Mouse (Mus musculus) cerebellum, adult 8-10 months (tissue): ENCODE measurements around the gene Acsf2.

Source experiments
- DNase-seq: peaks from one replicate; pipeline ENCODE4 v3.0.0; 2022

Gene Acsf2

GRCm38 (mm10) chr11:94597319-94597718, 4.4 kb downstream of the Acsf2 start:
- no peak for DNase-seq

- DNase-seq = no peak
Measured at GRCm38 (mm10) chr11:94596311-94596852, 5.3 kb downstream of the Acsf2 start.

GRCm38 (mm10) chr11:94587511-94587910, 14.2 kb downstream of the Acsf2 start:
- DNase-seq = no peak

GRCm38 (mm10) chr11:94585091-94585490, 16.6 kb downstream of the Acsf2 start:
- no peak for DNase-seq

- no peak for DNase-seq
Measured at GRCm38 (mm10) chr11:94580111-94580740, 21.4 kb downstream of the Acsf2 start.

GRCm38 (mm10) chr11:94576361-94576760, 25.3 kb downstream of the Acsf2 start:
- DNase-seq = peak; percentile 14

- no peak for DNase-seq
Measured at GRCm38 (mm10) chr11:94575036-94575435, 26.6 kb downstream of the Acsf2 start.

GRCm38 (mm10) chr11:94574560-94574959, 27.1 kb downstream of the Acsf2 start:
- no peak for DNase-seq

GRCm38 (mm10) chr11:94571850-94572249, 29.8 kb downstream of the Acsf2 start:
- no peak for DNase-seq

GRCm38 (mm10) chr11:94570612-94571011, 31.1 kb downstream of the Acsf2 start:
- no peak for DNase-seq

- no peak for DNase-seq
Measured at GRCm38 (mm10) chr11:94567326-94567725, 34.3 kb downstream of the Acsf2 start.

- DNase-seq = no peak
Measured at GRCm38 (mm10) chr11:94566534-94566933, 35.1 kb downstream of the Acsf2 start.

GRCm38 (mm10) chr11:94565151-94565479, 36.6 kb downstream of the Acsf2 start:
- DNase-seq = no peak

- DNase-seq = no peak
Measured at GRCm38 (mm10) chr11:94564437-94565150, 37.1 kb downstream of the Acsf2 start, which contains the start of gene Chad. Gene Chad, plus strand, starts transcription at chr11:94565047.

GRCm38 (mm10) chr11:94563821-94564220, 37.9 kb downstream of the Acsf2 start:
- DNase-seq = no peak

- DNase-seq = no peak
Measured at GRCm38 (mm10) chr11:94563383-94563782, 38.3 kb downstream of the Acsf2 start.

GRCm38 (mm10) chr11:94558226-94558625, 43.4 kb downstream of the Acsf2 start:
- no peak for DNase-seq

GRCm38 (mm10) chr11:94550442-94550744, 51.3 kb downstream of the Acsf2 start:
- no peak for DNase-seq

- DNase-seq = no peak
Measured at GRCm38 (mm10) chr11:94549691-94550441, 51.8 kb downstream of the Acsf2 start.

- peak; percentile 99 for DNase-seq
Measured at GRCm38 (mm10) chr11:94548888-94549690, 52.6 kb downstream of the Acsf2 start, which contains the start of gene Rsad1. Gene Rsad1, minus strand, starts transcription at chr11:94549255.

- DNase-seq = peak; percentile 65
Measured at GRCm38 (mm10) chr11:94548041-94548784, 53.5 kb downstream of the Acsf2 start.

- peak; percentile 20 for DNase-seq
Measured at GRCm38 (mm10) chr11:94547271-94547670, 54.4 kb downstream of the Acsf2 start.
